Mouse (Mus musculus) urinary bladder, postnatal 25 days (tissue): Measurements from ENCODE around the gene Cdk18.

Experiments
- DNase-seq: peaks from one replicate; pipeline ENCODE4 v3.0.0; 2022; ENCODE audit warnings: low spot score

The Cdk18 gene

GRCm38 (mm10) chr1:132111411-132111810 is 28.1 kb downstream of the Cdk18 start:
- no peak for DNase-seq

DNA sequence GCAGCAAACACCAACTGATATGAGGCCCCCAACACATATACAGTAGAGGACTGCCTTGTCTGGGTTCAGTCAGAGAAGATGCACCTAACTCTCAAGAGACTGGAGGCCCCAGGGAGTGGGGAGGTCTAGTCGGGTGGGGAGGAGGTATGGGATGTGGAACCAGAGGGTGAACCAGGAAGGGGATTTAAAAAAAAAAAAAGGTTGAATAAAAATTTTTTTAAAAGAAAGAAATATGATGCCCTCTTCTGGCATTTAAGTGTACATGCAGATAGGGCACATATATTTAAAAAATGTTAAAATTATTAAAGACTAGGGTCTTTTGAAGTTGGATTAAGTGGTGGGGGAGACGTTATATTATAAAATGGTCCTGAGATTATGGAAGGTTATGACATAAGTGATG is 30.1 kb downstream of the Cdk18 start:
- no peak for DNase-seq

- no peak for DNase-seq
Observed at GRCm38 (mm10) chr1:132104353-132104752, 35.1 kb downstream of the Cdk18 start.

GRCm38 (mm10) chr1:132101953-132102697 is 37.4 kb downstream of the Cdk18 start:
- no peak for DNase-seq

GRCm38 (mm10) chr1:132099775-132100174 is 39.7 kb downstream of the Cdk18 start:
- no peak for DNase-seq

DNA sequence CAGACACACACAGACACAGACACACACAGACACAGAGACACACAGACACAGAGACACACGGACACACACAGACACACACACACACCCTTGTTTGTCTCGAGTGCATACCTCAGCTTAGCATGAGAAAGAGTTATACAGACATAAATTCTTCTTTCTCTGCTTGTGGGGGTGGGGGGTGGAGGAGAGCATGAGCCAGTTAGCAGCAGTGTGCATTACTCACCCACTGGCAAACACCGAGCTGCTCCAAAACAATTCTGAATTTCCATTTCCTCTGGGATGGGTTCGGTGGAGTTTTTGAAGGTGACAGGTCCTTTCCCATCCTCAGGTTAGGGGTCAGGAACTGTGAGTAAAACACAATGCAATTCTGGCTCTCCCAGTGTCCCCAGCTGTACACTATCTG is 40.5 kb downstream of the Cdk18 start:
- DNase-seq: no peak

- no peak for DNase-seq
Observed at GRCm38 (mm10) chr1:132098076-132098475, 41.4 kb downstream of the Cdk18 start.

DNA sequence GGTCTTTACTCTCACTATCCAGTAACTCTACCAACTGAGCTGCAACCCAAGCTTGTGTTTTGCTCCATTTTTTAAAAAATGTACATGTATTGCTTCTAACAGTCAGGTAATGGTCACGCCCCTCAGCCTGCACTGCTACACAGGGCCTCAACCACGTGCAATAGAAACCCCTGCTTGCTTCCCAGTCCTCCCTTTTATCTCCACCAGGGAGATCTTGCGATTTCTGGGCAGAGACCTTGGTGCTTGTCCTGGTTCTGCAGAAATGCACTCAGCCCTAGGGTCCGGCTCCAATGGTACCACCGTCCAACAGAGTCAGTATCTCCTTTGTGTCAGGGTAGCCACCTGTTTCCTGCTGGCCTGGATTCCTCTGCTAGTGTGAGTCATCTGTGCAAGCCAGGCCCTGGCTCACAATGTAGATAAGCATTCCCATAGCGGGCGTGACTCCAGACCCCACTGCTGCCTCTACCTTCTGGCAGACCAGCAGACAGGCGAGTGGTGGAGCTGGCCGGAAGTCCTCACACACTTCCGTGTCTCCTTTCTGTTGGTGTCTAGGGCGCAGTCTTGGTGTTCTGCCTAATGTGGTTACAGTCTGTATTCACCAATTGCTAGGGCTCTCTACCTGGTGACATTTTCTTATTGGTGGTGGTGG is 44.0 kb downstream of the Cdk18 start:
- DNase-seq: peak; percentile 40

GRCm38 (mm10) chr1:132093269-132093668 is 46.2 kb downstream of the Cdk18 start:
- DNase-seq: no peak

DNA sequence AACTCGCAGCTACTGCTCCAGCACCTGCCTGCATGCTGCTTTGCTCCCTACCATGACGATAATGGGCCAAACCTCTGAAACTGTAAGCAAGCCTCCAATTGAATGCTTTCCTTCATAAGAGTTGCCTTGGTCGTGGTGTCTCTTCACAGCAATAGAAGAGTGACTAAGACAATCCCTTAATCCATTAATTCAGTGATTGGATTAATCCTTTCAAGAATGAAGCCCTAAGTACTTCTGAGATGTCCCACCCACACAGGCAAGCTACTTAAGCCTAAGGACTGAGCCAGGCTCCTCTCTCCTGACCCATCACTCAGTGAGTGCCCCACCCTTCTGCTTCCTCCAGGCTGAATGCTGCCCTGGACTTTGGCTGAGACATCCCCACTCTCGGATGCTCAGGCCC is 49.2 kb downstream of the Cdk18 start:
- no peak for DNase-seq

DNA sequence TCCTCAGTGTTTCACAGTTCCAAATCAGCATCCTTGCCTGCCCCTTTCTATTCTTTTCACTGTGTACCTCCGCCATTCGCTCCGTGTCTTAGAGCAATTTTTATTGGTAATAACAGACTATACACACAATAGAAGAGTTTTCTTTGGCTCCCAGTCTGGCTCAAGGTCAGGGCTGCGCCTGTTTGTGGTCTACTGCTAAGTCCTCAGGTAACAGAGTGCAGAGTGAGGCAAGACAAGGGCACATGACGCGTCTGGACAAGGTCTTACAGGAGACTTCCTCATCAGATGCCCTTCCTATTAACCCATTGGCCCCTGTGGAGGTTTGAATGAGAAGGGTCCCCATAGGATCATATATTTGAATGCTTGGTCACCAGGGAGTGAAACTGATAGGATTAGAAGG is 49.7 kb downstream of the Cdk18 start:
- no peak for DNase-seq

DNA sequence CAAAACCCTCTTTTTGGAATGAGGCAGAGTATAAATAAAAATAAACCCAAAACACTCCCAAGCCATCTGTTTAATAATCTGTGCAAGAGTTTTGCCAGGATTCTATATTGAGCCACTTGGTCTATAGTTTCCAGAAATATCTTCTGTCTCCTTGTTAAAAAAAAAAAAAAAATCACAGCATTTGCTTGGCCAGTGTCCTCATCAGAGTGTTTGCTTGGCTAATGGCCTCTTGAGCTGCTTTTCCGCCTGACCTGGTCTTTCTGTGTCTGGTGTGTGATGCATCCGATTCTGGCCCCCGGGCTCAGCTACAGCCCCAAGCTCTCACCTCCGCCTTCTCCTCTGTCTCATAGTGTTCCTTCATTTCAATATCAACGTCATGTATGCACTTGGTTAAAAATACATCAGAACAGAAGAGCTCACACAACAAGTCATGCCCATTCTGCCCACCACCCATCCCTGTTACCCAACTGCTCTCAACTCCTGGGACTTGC is 51.3 kb downstream of the Cdk18 start:
- DNase-seq: no peak

GRCm38 (mm10) chr1:132085181-132086049 is 54.1 kb downstream of the Cdk18 start:
- no peak for DNase-seq

DNA sequence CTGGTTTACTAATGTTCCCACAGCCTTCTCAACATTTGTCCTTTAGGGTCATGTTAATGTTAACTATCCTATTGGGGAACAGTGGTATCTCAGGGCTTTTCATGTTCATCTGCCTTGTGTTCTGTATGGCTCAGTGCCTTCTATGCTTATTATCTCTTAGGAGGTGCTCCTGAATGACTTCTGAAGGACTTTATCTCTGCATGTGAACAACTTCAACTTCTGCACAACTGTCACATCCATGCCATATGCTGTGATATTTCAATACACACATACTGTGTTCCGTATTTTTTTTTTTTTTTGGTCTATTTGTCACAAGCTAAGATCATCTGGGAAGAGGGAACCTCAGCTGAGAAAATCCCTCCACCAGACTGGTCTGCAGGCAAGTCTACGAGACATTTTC is 61.1 kb downstream of the Cdk18 start:
- DNase-seq: no peak

- no peak for DNase-seq
Observed at GRCm38 (mm10) chr1:132075576-132075975, 63.9 kb downstream of the Cdk18 start.

GRCm38 (mm10) chr1:132070659-132071058 is 68.8 kb downstream of the Cdk18 start:
- DNase-seq: no peak

- no peak for DNase-seq
Observed at GRCm38 (mm10) chr1:132069436-132069835, 70.0 kb downstream of the Cdk18 start.

GRCm38 (mm10) chr1:132067261-132068255 is 71.9 kb downstream of the Cdk18 start, which contains the start of gene Mfsd4a:
Gene Mfsd4a, minus strand, starts transcription at chr1:132068062.
- peak; percentile 61 for DNase-seq

GRCm38 (mm10) chr1:132065475-132066172 is 73.9 kb downstream of the Cdk18 start:
- DNase-seq: no peak

DNA sequence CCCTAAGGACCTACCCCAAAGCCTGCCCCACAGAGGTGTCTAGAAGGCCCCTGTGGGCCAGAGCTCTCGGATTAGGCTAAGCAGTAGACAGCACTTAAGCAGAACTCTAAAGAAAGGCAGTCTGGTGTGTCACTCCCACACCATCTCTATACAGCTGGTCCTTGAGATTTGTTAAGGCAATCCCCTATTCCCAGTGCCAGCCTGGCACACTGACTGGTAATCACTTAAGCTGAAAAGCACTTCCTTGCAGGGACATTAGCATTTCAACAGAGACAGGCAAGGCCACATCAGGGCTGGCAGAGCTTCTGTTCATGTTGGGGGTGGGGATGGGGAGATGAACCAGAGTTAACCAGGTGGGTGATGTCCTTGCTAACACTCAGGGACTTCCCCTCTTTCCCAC is 74.5 kb downstream of the Cdk18 start:
- no peak for DNase-seq

- DNase-seq: no peak
Observed at GRCm38 (mm10) chr1:132063096-132063495, 76.4 kb downstream of the Cdk18 start.
